Mouse (Mus musculus) gastrocnemius, postnatal 14 days (tissue): Measurements from ENCODE around the gene Ass1. TPM values are rescaled to one million over a fixed set of nuclear protein-coding genes. Genes with fewer than 3 reads are reported as not detected.
"Not testable (repeated sequence)": the region's sequence is repeated elsewhere in the genome, so short reads cannot be mapped to it uniquely, and the experiment has no call there.

Experiments
- DNase-seq: peaks from one replicate; pipeline ENCODE4 v3.0.0; 2021; ENCODE audit warnings: mixed read lengths
- intact Hi-C: fragments of 180-260 bp; cut with DNase I; formaldehyde crosslinking; loops from one replicate; pipeline ENCODE4 v1.15.1; 2025; ENCODE audit warnings: low total_unique reads
- total RNA-seq, 2 experiments: library from RNA; stranded (reverse); gene quantifications; 2 replicates each; pipeline ENCODE4 v1.2.3; 2021

The Ass1 gene
- total RNA-seq, 2 experiments from 2014 or later, result 1.2 to 2.0 TPM

DNA sequence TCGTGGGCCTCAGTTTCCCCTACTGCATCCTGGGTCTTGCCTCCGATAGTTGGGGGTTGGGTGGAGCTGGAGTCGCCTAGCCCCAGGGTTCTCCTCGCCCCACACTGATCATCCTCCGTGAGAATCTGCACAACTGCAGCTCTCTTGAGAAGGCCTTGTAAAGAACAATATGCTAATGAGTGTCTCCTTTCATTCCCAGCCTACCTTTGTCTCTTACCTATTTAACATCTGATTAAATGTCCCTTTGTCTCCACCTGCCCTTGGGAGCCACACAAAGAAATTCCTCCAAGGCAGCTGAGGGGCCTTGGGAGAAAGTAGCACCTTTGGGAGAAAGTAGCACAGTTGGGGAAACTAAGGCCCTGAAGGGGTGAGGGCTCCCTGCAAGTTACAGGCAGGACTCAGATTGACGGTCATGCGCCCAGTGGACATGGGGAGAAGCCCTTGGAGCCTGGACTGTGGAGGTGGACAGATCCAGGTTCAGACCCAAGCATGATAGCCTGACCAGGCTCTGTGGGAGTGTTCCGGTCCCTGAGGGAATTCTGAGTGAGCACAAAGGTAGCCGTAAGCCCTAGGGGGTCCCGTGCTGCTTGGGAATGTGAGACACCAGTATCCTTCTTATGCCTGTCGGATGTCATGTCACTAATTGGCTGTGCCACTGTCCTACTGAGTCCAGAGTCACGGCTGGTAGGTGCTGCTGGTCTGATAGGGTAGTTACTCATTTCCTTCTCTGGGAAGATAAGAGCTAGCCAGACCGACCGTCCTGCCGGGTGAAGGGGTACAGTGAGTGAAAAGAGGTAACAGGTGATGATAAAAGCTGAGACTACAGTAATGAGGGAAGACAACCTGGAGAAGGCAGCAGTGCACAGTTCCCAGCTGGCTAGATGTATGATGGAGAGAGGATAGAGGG is 32.9 kb downstream of the Ass1 start:
- DNase-seq, result no peak
- intact Hi-C loops, result no loop called here

DNA sequence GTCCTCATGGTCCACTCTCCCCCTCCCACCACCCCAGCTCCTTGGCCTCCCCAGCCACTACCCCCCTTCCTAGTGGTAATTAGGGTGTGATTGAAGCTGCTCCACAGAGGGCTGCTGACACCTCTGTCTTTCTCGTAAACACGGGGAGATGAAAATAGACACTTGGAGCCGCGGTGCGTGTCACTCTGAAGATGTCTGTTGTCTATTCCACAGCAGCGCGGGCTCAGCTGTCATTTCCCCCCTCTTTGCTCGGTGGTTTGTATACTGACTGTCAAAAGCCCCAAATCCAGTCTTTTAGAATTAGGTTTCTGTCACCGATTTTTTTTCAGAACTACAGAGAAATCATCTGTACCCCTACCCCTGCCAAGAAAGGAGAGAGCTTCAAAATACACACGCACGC is 35.5 kb downstream of the Ass1 start:
- DNase-seq, result no peak
- intact Hi-C loops, result no loop called here

DNA sequence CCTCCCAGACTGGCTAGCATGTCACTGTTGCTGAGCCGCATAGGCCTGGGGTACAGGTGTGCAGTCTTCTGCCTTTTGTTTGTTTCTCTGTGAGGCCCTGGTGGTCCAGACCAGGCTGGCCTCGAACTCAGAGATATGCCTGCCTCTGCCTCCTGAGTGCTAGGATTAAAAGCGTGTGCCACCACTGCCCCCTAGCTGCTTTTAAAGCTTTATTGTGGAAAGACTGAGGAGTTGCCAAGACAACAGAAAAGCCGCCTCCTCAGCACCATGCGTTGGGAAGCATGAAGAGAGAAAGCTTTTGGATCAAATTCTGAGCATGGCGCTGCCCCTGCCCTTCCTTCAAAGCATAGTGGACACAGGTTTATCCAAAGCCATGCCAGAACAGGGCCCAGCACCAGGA is 38.8 kb downstream of the Ass1 start:
- no peak for DNase-seq
- intact Hi-C loops, result no loop called here

DNA sequence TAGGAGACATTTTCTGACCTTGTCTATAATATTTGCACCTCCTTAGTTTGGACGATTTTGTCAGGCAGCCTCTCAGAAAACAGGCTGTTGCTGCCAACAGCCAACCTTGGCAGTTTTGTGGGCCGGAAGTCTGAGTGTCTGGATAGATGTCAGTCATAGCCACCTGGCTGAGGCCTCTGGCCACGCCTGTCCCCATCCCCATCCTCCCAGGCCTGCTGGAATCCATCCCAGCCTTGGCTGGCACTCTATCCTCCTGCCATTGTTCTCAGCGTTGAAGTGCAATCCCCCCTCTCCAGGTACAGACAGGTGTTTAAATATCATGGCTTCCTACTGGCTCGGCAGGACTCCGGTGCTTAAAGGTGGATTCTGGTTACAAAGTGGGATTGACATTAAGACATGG is 41.3 kb downstream of the Ass1 start:
- DNase-seq, result no peak
- intact Hi-C loops, result no loop called here

DNA sequence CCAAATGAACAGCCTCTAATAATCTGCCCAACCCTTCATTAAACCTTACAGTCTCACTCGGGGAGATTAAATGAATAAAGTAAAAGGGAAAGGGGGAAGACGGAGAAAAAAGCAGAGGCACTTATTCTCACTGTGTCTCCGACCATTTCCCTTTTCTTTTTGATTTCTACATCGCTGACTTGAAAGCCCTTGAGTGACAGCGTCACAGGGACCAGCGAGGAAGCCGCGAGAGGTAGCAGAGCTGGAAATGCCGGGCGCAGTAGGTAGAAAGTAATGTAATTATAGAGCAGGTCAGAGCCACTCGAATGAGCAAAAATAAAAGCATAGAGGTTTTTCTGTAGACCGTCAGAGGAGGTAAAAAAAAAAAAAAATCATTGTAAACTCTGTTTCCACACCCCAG is 46.5 kb downstream of the Ass1 start:
- DNase-seq, result no peak
- intact Hi-C loops, result no loop called here

DNA sequence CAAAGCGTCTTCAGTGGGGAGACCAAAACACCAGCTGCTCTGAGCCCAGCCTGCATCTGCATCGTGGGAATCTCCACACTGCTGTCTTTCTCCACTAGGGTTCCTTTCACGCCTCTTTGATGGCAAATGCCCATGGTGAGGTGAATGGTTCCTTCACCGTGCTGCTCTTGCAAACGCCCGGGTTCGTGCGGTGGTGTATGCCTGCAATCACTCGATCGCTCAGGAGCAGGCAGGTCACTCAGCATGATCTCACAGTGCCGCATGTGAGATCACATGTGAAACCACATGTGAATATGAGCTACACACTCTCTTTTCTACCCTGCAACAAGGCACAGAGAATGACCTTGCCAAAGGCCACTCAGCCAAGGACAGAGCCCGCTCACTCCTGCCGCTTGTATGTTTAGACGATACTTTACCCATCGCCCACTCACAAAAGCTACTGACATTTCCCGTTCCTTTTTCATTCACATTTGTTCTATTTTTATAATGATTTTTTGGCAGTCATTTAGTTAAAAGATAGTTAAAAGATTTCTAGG is 51.9 kb downstream of the Ass1 start:
- intact Hi-C loops, result no loop called here
- no peak for DNase-seq

DNA sequence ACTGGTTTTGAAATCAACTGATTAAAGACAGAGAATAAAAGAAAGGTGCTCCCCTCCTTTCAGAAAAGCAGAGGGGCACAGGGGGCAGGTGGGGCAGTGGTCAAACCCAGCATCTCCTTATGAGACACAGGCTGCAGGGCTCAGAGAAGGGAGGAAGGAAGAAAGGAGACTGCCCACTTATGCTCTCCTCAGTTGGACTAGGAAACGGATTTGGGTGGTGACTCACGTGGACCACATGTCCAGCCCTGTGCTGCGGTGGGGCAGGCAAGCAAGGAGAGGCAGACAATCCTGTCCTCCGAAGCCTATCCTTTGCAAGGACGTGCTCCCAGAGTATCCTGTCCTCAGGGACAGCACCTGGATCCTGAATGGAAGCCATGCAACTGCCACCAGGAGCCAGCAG is 54.6 kb downstream of the Ass1 start:
- DNase-seq, result no peak
- intact Hi-C loops, result no loop called here

DNA sequence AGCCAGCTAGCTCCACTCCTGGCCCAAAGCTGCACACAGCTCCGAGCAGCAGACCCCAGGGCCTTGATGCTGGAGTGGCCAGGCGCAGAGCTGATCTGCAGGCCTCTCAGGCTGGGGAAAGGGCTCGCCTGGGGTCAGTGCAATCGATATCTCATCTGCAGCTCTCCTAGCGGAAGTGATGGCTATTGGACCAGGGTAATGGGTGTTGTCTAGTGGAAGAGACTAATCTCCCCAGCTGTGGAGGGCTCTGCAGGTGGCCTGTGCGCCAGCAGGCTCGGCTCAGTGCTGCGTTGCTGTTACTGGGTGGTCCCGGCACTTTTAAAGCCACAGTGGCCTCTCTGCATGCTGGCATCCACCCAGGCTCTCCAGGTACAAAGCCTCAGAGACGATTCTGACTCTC is 55.8 kb downstream of the Ass1 start:
- DNase-seq, result no peak
- intact Hi-C loops, result no loop called here

DNA sequence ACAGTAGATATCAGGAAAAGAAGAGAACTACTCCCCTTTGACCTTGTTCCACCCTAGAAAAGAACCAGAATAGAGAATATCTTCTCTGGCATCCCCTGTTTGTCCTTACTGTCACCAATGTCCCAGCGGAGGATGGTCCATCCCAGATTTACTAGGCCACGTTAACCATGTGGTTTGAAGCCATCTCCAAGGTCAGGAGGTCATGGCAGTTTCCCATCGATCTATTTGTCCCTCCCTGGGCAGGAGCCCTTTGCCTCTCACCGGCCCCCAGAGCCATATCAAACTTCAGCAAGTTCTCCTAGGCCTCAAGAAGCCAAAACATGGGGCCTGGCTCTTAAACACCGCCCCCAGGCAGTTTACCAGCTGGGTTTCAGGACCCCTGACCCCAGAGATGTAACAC is 60.2 kb downstream of the Ass1 start:
- DNase-seq, result no peak
- intact Hi-C loops, result no loop called here

DNA sequence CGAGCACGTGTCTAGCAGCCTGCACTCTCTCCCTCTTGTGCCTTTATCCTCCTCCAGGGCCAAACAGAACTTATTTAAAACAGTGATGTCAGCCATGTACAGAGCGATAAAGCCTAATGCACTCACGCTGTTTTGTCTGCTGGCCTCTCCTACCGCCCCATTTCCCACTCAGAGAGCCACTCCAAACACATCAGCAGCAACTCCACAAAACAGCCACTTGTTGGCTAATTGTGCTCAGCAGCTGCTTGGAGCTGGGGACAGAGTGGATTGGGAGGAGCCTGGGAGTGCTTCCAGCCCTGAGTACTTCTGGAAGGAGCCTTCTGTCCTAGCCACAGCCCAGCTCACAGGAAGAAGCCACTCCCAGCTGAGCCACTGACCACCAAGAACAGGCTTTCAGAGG is 67.0 kb downstream of the Ass1 start:
- intact Hi-C loops, result no loop called here
- DNase-seq, result peak; percentile 82

DNA sequence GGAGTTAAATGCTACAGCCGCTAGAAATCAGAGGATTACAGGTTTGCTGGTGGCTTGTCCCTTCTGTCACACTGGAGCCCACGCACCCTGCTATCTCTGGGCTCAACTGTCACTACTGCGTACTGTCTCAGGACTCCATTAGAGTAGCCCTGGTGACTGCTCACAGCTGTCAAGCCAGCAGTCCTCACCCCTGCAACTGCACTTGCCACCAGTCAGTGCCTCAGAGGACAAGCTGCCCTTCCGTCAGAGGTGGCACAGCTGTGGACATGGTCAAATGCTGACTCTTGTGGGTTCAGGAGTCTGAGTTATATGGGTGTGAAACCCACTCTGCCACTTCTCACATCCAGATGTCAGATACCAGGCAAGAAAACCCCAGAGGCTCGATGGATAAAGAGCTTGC is 68.7 kb downstream of the Ass1 start:
- intact Hi-C loops, result no loop called here
- no peak for DNase-seq

DNA sequence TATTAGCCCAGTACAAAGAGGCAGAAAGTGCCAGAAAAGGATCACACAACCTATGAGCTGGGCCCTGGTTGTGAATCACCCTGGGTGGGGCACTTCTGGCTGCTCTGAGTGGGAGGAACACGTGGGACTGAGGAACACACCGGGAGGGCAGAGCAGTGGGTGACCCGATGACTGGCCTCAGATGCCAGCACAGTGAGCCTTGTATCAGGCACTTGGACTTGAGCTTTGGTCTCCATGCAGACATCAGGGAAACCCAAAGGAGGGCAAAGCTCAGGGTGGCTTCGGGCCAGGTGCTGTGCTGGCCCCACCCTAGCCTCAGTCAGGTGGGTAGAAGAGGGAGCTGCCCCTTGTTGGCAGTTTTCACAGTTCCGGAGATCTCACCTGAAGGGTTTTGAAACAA is 71.6 kb downstream of the Ass1 start:
- intact Hi-C loops, result no loop called here
- DNase-seq, result no peak

DNA sequence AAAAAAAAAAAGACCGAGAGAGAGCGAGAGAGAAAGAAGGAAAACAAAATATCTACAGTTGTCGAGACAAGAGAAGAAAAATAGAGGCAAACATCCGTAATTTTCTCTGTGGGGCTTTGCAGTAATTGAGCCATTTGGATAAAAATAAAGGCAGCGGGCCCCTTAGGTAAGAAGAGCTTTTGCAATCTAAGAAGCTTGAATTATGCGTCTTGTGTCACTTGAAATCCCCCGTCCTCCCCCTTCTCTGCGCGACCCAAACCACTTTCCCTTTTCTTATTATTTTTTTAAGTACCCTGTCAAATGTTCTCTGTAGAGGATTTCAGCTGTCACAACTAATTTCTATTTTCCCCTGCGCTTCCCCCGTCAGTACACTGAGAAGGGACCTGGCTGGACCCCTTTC is 77.7 kb downstream of the Ass1 start:
- DNase-seq, result no peak
- intact Hi-C loops, result no loop called here

DNA sequence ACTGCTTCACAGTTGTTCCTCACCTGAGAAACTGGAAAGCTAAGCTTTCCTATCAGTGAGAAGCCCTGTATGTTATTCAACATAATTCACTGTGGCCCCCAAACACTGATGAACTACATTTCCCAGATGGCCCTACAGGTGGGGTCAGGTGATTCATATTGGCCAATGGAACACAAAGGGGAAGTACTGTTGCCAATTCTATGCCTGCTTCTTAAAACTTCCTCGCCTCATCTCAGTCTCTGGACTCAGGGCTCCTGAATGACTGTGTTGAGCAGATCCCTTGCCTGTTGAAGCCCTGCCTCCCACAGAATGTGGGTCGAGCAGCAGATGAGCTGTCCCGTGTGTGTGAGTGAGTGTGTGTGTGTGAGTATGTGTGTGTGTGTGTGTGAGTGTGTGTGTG is 80.5 kb downstream of the Ass1 start:
- no peak for DNase-seq
- intact Hi-C loops, result no loop called here

DNA sequence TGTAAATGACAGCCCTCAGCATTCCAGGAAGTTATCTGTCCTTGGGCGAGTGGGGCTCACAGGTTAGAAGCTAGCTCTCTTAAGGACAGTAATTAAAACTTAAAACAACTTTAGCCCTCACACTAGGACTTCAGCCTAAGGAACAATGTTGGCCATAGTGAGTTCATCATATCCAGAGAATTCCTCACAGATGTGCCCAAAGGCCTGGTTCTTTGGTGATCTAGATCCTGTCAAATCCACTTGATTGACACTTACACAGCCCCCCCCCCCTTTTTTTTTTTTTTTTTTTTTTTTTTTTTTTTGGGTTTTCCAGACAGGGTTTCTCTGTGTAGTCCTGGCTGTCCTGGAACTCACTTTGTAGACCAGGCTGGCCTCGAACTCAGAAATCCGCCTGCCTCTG is 81.3 kb downstream of the Ass1 start:
- DNase-seq, intact Hi-C loops: not testable (repeated sequence)

DNA sequence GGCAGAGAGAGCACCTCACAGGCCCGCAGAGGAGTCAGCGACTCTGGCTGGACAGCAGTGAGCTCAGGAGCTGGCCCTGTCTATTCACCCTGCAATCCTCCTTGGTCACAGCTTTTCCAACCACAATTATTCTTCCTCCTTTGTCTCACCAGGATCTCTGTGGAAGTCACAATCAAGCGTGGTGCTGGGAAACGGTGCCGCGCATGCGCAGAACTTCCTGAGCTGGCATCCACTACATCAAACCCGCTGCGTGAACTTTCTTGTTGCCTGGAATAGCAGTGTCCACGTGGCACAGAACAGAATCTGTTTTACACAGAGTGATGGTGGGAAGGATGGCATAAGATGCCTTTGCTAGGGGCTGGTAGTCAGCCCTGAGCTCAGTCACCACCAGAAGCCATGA is 82.0 kb downstream of the Ass1 start:
- no peak for DNase-seq
- intact Hi-C loops, result no loop called here

DNA sequence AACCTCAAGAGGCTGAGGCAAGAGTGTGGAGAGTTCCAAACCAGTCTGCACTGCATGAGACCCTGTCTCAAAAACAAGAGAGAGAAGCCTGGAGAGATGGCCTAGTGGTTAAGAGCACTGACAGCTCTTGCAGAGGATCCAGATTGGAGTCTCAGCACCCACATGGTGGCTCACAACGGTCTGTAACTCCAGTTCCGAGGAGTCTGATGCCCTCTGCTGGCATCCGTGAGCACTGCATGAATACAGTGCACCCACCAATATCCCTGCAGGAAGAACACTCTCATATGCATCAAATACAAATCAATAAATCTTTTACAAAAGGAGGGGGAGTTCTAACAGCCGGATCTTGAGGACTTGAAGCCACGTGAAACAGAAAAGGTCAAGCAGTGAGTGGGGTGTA is 84.6 kb downstream of the Ass1 start:
- DNase-seq, result no peak
- intact Hi-C loops, result no loop called here

Other genes starting within 250 kb of the Ass1 start
- 10 to 100 TPM in 1 of 2 experiments, 1 to 10 TPM in 1; 6.1 to 12.0 TPM for gene Ncs1, start 224.4 kb upstream of the Ass1 start, total RNA-seq
- gene Hmcn2, start 155.8 kb upstream of the Ass1 start, total RNA-seq, result 10 to 100 TPM; 44.0 to 45.2 TPM
- 10 to 100 TPM; 14.7 to 15.1 TPM for gene Fubp3, start 102.4 kb downstream of the Ass1 start, total RNA-seq
- not detected for gene Prdm12, start 169.8 kb downstream of the Ass1 start, total RNA-seq
- 1 to 10 TPM; 7.8 to 8.5 TPM for gene Exosc2, start 200.5 kb downstream of the Ass1 start, total RNA-seq
- 10 to 100 TPM; 25.5 to 28.4 TPM for gene Abl1, start 218.2 kb downstream of the Ass1 start, total RNA-seq